Mouse (Mus musculus) embryonic fibroblast, embryonic 13.5 days (primary cell): ENCODE measurements around the gene Slc29a3.

Source experiments
- CTCF ChIP-seq: IDR thresholded peaks from 2 replicates; pipeline ENCODE4 v1.5.1; 2011; ENCODE audit warnings: mild to moderate bottlenecking, control low read depth, low read length, moderate library complexity, borderline replicate concordance; ENCODE audit not compliant: insufficient read depth
- POLR2A ChIP-seq: IDR thresholded peaks from 2 replicates; pipeline ENCODE4 v1.6.1; 2011; ENCODE audit warnings: low read depth, mild to moderate bottlenecking, control low read depth, low read length, moderate library complexity

DNA sequence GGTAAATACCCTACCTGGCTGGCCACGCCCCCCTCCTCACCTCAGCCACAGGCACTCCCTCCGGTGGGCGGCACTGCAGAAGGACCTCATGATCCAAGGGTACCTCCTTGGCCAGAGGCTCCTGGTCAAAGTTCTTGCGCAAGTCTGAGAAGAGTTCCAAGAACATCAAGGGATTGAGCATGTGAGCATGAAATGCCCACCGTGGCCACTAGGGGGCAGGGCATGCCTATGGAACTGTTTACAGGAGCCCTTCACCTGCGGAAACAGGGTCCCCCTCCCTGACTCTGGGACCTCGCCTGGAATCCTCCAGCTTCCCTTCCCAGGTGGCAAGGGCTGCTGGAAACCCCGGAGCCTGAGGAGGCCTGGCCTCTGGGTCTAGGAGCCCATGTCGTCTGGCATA is 27.0 kb upstream of the Slc29a3 start:
- no peak for TF ChIP-seq POLR2A
- peak; percentile 89 for TF ChIP-seq CTCF
